ENCODE assay signal across 15 mouse cellular contexts in genomic region chr12:69730306-69730705, GRCm38 (mm10).
"Had no signal": no experiment of that assay in that cellular context is flagged by ENCODE, and none has a peak within 500 bp of the region (broad histone marks: within the 10 kb centered on the region; RNA-seq: fewer than 3 reads in every experiment).

No protein-coding gene starts in this region.

- H3K9ac ChIP-seq: lung, embryonic 14.5 days; midbrain, embryonic 12.5 days; neural tube, embryonic 12.5 days; stomach, embryonic 15.5 days had no signal

- H3K4me1 ChIP-seq: stomach, embryonic 15.5 days had no signal

- ATAC-seq: midbrain, embryonic 16.5 days had no signal

- H3K4me2 ChIP-seq: lung, embryonic 14.5 days; midbrain, embryonic 12.5 days; neural tube, embryonic 12.5 days; stomach, embryonic 15.5 days had no signal

- H3K27me3 ChIP-seq: midbrain, embryonic 12.5 days; neural tube, embryonic 12.5 days; stomach, embryonic 15.5 days had no signal

- H3K36me3 ChIP-seq: midbrain, embryonic 10.5 days; midbrain, embryonic 12.5 days; neural tube, embryonic 12.5 days; stomach, embryonic 15.5 days had no signal

- H3K9me3 ChIP-seq: midbrain, embryonic 10.5 days; midbrain, embryonic 12.5 days; neural tube, embryonic 12.5 days; stomach, embryonic 15.5 days had no signal

- DNase-seq: lung, adult 18-20 months; lung, embryonic 14.5 days; lung, postnatal 10 days; lung, postnatal 4 days; midbrain, embryonic 14.5 days; right cerebral cortex, postnatal 14 days; thymus, postnatal 14 days; thymus, postnatal 36 days had no signal

- H3K4me3 ChIP-seq: midbrain, embryonic 10.5 days; midbrain, embryonic 12.5 days; myocyte; neural tube, embryonic 12.5 days; stomach, embryonic 15.5 days had no signal

- H3K27ac ChIP-seq: midbrain, embryonic 10.5 days; midbrain, embryonic 12.5 days; neural tube, embryonic 12.5 days; stomach, embryonic 15.5 days; stomach, postnatal 0 days had no signal
